Mouse (Mus musculus): ENCODE measurements around the gene Drg2. TPM values are rescaled to one million over a fixed set of nuclear protein-coding genes. Genes with fewer than 3 reads are reported as not detected.

Drg2 gene
- polyA plus RNA-seq, 1 experiment = 60.7 TPM

DNA sequence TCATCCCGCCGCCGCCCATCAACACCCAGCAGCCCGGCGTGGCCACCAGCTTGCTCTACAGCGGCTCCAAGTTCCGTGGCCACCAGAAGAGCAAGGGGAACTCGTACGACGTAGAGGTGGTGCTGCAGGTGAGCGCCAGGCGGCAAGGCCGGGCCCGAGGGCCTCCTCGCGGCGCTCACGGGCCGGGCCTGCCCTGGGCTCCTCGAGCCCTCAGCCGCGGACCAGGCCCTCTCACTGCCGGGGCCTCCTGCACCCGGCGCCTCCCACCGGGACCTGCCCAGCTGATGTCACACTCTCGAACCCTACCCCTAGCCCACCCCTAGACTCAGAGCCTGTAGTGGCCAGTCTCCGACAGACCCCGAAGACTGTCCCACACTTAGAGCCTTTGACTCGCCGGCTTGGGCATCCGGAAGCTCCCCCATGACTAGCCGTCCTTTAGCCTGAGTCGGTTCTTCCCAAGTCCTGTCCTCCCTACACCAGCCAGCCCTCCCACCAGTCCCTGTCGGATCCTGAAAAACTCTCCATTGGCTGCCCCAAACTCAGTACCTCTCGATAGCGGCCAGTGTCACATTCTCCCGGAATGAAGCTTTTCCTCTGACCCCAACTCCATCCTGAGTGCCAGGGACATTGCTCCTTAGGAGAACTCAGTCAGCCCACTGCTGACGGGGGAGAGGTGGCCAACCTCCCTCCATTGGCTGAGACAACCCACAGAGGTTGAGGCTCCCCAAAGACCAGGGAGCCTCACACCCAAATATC, 36.5 kb upstream of the Drg2 start, which contains the start of gene Atpaf2:
Gene Atpaf2 (minus strand): TSS at position 741 of the 756 bp plus-strand sequence.
- under 1% methylated on average over 39 of the region's 39 CpGs for WGBS
- peak within 1 kb of the TSS; percentile 88 for H3K4me3 ChIP-seq (ENCODE audit: control insufficient read depth, insufficient read depth, low read length)
- H3K27ac ChIP-seq (ENCODE audit: control insufficient read depth, insufficient read depth, low read length) = no peak within 1 kb of the TSS
- H3K36me3 ChIP-seq (ENCODE audit: control insufficient read depth, insufficient read depth, low read length) = no peaks in the 10 kb centered on the region
- TF ChIP-seq CTCF (IDR thresholded peaks at IDR 0.05; ENCODE audit: borderline replicate concordance, control insufficient read depth, extremely low read depth, insufficient read depth, low read length, poor library complexity) (no peak), POLR2A (IDR thresholded peaks at IDR 0.05; ENCODE audit: control insufficient read depth, extremely low read depth, insufficient read depth, low read length, poor library complexity) (no peak)
- H3K4me1 ChIP-seq (replicated peaks; ENCODE audit: control insufficient read depth, insufficient read depth, low read length) = peaks cover 16% of the 10 kb centered on the region
- no peak for DNase-seq
- no peaks in the 10 kb centered on the region for H3K27me3 ChIP-seq (ENCODE audit: control insufficient read depth, insufficient read depth, low read length)

DNA sequence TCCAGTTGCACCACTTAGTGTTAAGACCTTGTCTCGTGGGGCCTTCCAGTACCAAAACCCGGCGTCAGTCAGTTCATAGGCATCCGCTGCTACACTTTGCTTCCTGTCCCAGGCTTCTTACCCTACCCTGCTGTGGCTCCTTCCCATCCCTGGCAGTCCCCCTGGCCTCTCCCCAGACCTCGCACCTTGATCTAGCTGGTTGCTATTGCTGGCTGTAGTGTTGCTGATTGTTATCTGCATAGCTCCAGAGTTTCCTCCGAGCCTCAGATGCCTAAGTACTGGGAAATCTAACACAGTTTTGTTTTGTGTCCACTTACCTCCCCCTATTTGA, 36.0 kb upstream of the Drg2 start:
- WGBS = 8% methylated on average over 6 of the region's 6 CpGs
- TF ChIP-seq POLR2A (IDR thresholded peaks at IDR 0.05; ENCODE audit: control insufficient read depth, extremely low read depth, insufficient read depth, low read length, poor library complexity) = no peak
- no peak for TF ChIP-seq CTCF (IDR thresholded peaks at IDR 0.05; ENCODE audit: borderline replicate concordance, control insufficient read depth, extremely low read depth, insufficient read depth, low read length, poor library complexity)
- no peak overlapping the region for H3K27ac ChIP-seq (ENCODE audit: control insufficient read depth, insufficient read depth, low read length)
- H3K36me3 ChIP-seq (ENCODE audit: control insufficient read depth, insufficient read depth, low read length) = no peaks in the 10 kb centered on the region
- H3K4me3 ChIP-seq (ENCODE audit: control insufficient read depth, insufficient read depth, low read length) = peak overlapping the region; percentile 88
- peak; percentile 19 for DNase-seq
- peaks cover 16% of the 10 kb centered on the region for H3K4me1 ChIP-seq (replicated peaks; ENCODE audit: control insufficient read depth, insufficient read depth, low read length)
- no peaks in the 10 kb centered on the region for H3K27me3 ChIP-seq (ENCODE audit: control insufficient read depth, insufficient read depth, low read length)

DNA sequence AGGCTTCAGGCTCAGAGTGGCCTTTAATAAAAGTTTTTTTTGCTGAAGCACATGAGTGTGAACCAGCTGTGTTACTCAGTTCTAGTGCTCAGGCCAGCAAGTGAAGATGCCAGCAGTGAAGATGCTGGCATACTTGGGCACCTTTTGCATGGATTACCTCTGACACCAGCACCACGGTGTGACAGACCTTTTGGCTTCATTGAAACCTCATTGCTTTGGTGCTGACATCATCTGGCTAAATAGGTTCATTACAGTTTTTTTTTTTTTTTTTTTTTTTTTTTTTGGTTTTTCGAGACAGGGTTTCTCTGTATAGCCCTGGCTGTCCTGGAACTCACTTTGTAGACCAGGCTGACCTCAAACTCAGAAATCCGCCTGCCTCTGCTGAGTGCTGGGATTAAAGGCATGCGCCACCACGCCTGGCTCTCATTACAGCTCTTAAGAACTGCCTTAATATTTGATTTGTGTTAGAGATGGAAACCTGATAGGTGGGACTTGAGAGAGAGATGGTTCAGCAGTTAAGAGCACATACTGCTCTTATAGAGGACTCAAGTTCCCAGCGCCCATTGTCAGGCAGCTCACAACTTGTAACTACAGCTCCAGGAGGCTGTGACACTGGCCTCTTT, 32.2 kb upstream of the Drg2 start:
- H3K27ac ChIP-seq (ENCODE audit: control insufficient read depth, insufficient read depth, low read length) = no peak overlapping the region
- TF ChIP-seq CTCF (IDR thresholded peaks at IDR 0.05; ENCODE audit: borderline replicate concordance, control insufficient read depth, extremely low read depth, insufficient read depth, low read length, poor library complexity) (no peak), POLR2A (IDR thresholded peaks at IDR 0.05; ENCODE audit: control insufficient read depth, extremely low read depth, insufficient read depth, low read length, poor library complexity) (no peak)
- H3K27me3 ChIP-seq (ENCODE audit: control insufficient read depth, insufficient read depth, low read length) = no peaks in the 10 kb centered on the region
- H3K4me1 ChIP-seq (replicated peaks; ENCODE audit: control insufficient read depth, insufficient read depth, low read length) = peaks cover 8% of the 10 kb centered on the region
- DNase-seq = no peak
- no peak overlapping the region for H3K4me3 ChIP-seq (ENCODE audit: control insufficient read depth, insufficient read depth, low read length)
- no peaks in the 10 kb centered on the region for H3K36me3 ChIP-seq (ENCODE audit: control insufficient read depth, insufficient read depth, low read length)
- WGBS = 65% methylated on average over 6 of the region's 6 CpGs

DNA sequence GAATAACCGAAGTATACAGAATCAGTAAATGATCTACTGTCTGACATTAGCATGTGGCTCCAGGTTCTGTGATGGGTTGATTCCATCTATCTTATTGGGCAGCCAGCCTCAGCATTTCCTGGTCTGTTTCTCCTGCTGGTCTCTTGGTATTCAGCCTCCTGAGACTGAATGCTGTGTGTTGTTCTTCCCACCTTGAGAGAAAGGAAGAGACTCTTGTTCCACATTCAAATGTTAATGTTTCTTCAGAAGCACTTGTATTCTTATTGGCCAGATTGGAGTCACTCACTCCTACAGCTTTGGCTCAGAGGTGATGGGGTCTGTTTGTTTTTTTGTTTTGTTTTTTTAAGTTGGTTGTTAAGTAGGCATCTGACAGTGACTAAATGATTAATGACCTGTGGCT, 31.4 kb upstream of the Drg2 start:
- H3K27ac ChIP-seq (ENCODE audit: control insufficient read depth, insufficient read depth, low read length) = no peak overlapping the region
- TF ChIP-seq POLR2A (IDR thresholded peaks at IDR 0.05; ENCODE audit: control insufficient read depth, extremely low read depth, insufficient read depth, low read length, poor library complexity) = no peak
- no peak for TF ChIP-seq CTCF (IDR thresholded peaks at IDR 0.05; ENCODE audit: borderline replicate concordance, control insufficient read depth, extremely low read depth, insufficient read depth, low read length, poor library complexity)
- no peak overlapping the region for H3K4me3 ChIP-seq (ENCODE audit: control insufficient read depth, insufficient read depth, low read length)
- H3K4me1 ChIP-seq (replicated peaks; ENCODE audit: control insufficient read depth, insufficient read depth, low read length) = peaks cover 5% of the 10 kb centered on the region
- H3K36me3 ChIP-seq (ENCODE audit: control insufficient read depth, insufficient read depth, low read length) = no peaks in the 10 kb centered on the region
- DNase-seq = no peak
- no peaks in the 10 kb centered on the region for H3K27me3 ChIP-seq (ENCODE audit: control insufficient read depth, insufficient read depth, low read length)
- WGBS = 97% methylated on average over 1 of the region's 1 CpGs

DNA sequence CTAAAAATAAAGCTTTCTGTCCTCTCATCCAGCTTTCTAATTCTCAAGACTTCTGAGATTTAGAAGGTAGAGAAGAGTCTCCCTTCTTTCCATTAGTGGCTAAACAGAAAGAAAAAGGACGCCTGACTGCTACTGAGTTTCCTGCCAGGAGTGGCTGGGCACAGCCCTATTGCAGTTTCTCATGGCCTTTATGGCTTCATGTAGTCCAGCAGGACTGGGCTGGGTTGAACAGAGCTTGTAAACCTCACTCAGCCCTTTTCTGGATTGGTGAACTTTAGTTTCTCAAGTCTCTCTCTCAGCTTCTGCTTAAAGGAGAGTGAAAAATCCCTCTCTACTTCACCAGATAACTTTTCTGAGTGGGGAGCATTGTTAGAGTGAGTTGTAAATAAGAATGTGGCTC, 28.0 kb upstream of the Drg2 start:
- 93% methylated on average over 1 of the region's 1 CpGs for WGBS
- no peaks in the 10 kb centered on the region for H3K4me1 ChIP-seq (replicated peaks; ENCODE audit: control insufficient read depth, insufficient read depth, low read length)
- H3K27ac ChIP-seq (ENCODE audit: control insufficient read depth, insufficient read depth, low read length) = no peak overlapping the region
- no peak overlapping the region for H3K4me3 ChIP-seq (ENCODE audit: control insufficient read depth, insufficient read depth, low read length)
- no peak for DNase-seq
- no peaks in the 10 kb centered on the region for H3K36me3 ChIP-seq (ENCODE audit: control insufficient read depth, insufficient read depth, low read length)
- TF ChIP-seq CTCF (IDR thresholded peaks at IDR 0.05; ENCODE audit: borderline replicate concordance, control insufficient read depth, extremely low read depth, insufficient read depth, low read length, poor library complexity) (no peak), POLR2A (IDR thresholded peaks at IDR 0.05; ENCODE audit: control insufficient read depth, extremely low read depth, insufficient read depth, low read length, poor library complexity) (no peak)
- no peaks in the 10 kb centered on the region for H3K27me3 ChIP-seq (ENCODE audit: control insufficient read depth, insufficient read depth, low read length)

DNA sequence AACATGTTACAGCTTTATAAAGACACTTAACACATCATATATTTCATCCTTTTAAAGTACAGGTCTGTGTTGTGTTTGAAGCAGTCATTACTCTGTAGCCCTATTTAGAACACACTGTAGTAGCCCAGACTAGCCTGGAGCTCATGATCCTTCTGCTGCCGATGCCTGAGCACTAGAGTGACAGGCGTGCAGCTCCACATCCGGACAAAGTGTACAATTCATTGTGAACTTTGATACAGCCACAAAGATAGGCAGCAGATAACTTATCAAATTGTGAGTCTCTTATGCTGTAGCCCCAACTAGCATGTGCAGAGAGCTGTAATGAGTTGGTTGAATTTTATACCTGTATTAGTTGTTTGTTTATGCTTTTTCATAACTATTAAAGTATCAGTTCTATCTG, 26.8 kb upstream of the Drg2 start:
- H3K36me3 ChIP-seq (ENCODE audit: control insufficient read depth, insufficient read depth, low read length) = 0 out of 2 replicates have a peak, but pooled peaks cover 4% of the 10 kb centered on the region
- H3K27ac ChIP-seq (ENCODE audit: control insufficient read depth, insufficient read depth, low read length) = no peak overlapping the region
- no peak for DNase-seq
- 98% methylated on average over 3 of the region's 3 CpGs for WGBS
- no peaks in the 10 kb centered on the region for H3K27me3 ChIP-seq (ENCODE audit: control insufficient read depth, insufficient read depth, low read length)
- H3K4me3 ChIP-seq (ENCODE audit: control insufficient read depth, insufficient read depth, low read length) = no peak overlapping the region
- H3K4me1 ChIP-seq (replicated peaks; ENCODE audit: control insufficient read depth, insufficient read depth, low read length) = no peaks in the 10 kb centered on the region
- TF ChIP-seq POLR2A (IDR thresholded peaks at IDR 0.05; ENCODE audit: control insufficient read depth, extremely low read depth, insufficient read depth, low read length, poor library complexity) (no peak), CTCF (IDR thresholded peaks at IDR 0.05; ENCODE audit: borderline replicate concordance, control insufficient read depth, extremely low read depth, insufficient read depth, low read length, poor library complexity) (no peak)
